Mouse (Mus musculus): ENCODE measurements at regions not wholly inside any gene's neighbourhood (a gene's known extent, or its start where the extent isn't known, plus 50 kb on each side); places are given as distances from the start of the nearest gene placed in this dataset.

DNA sequence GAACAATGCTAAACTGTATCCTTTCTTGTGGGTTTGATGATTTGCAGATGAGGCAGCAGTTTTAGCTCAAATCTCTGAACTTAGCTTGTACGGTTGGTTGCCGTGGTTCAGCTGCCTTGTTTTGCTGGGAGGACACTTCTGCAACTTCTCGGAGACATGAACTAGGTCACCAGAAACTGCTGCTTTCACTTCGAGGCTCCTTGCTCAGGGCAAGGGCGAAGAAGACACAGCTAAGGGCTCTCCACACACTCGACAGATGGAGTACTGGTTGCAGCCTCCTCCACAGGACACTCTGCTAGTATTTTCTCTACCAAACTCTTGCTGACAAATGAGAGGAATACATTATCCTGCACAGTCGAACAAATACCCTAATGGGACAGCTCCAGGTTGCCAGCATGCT, 94.9 kb upstream of the Ado start:
- WGBS (ENCODE audit: insufficient replicate concordance): 24% methylated on average over 7 of the region's 7 CpGs
- no peak for DNase-seq
- no peak overlapping the region for H3K9ac ChIP-seq (replicated peaks)
- no peaks in the 10 kb centered on the region for H3K36me3 ChIP-seq (replicated peaks; ENCODE audit: insufficient read depth, low read length)
- H3K9me3 ChIP-seq (ENCODE audit: low read length): no peaks in the 10 kb centered on the region
- peaks cover 19% of the 10 kb centered on the region for H3K4me1 ChIP-seq (ENCODE audit: insufficient read depth)
- TF ChIP-seq CTCF (IDR thresholded peaks at IDR 0.05; ENCODE audit: low read depth) (no peak), EP300 (IDR thresholded peaks at IDR 0.05; ENCODE audit: low read depth) (no peak)
- no peak for ATAC-seq
- H3K4me3 ChIP-seq (ENCODE audit: low read depth, low read length): no peak overlapping the region
- no peaks in the 10 kb centered on the region for H3K27me3 ChIP-seq (ENCODE audit: insufficient read depth, low read length)
- no peak overlapping the region for H3K4me2 ChIP-seq (ENCODE audit: low read depth, low read length)
- H3K27ac ChIP-seq (ENCODE audit: low read depth): peak overlapping the region; percentile 63; the same call in 1 of the 2 replicates

DNA sequence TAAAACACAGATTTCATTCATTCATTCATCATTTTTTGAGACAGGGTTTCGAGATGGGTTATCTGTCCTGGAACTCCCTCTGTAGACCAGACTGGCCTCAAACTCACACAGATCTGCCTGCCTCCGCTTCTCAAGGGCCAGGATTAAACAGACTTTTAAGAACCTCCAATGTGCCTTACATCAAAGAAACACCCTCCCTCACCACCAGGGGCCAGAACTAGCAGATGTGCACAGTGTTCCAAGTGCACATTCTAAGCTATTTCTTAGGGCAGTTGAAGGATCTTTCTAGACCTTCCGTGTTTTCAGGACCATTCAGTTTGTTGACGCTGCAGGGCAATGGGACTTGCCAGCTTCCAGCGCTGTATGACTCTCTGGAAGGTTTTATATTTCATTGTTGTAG, 88.6 kb upstream of the Ado start:
- no peak for ATAC-seq
- H3K9me3 ChIP-seq (ENCODE audit: low read length): no peaks in the 10 kb centered on the region
- 56% methylated on average over 5 of the region's 5 CpGs for WGBS (ENCODE audit: insufficient replicate concordance)

DNA sequence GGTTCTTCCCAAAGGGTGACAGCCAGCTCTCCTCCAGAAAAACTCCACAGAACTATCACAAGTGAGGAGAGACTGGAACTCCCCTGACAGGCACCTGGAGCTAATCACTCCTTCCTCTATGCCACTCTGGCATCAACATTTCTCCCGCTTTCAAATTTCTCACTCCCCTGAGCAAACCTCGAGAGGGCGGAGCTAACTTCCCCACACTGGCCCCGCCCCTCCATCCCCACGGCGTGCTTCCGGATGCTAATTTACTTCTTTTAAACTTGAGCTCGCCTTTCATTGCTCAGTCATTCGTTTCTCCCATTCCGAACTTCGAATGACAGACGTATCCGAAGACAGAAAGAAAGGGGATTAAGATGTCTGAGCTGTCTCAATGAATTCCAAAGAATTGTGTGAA, 87.8 kb upstream of the Ado start:
- Histone ChIP-seq H3K4me3 (ENCODE audit: low read depth, low read length) (0 out of 2 replicates have a peak overlapping the region, but pooled peaks have one; percentile 5), H3K9ac (replicated peaks) (no peak overlapping the region), H3K27me3 (ENCODE audit: insufficient read depth, low read length) (no peaks in the 10 kb centered on the region), H3K4me1 (ENCODE audit: insufficient read depth) (peaks cover 3% of the 10 kb centered on the region; the same call in 1 of the 2 replicates), H3K4me2 (ENCODE audit: low read depth, low read length) (peak overlapping the region; percentile 57), H3K27ac (ENCODE audit: low read depth) (no peak overlapping the region), H3K9me3 (ENCODE audit: low read length) (no peaks in the 10 kb centered on the region), H3K36me3 (replicated peaks; ENCODE audit: insufficient read depth, low read length) (no peaks in the 10 kb centered on the region)
- no peak for ATAC-seq
- TF ChIP-seq EP300 (IDR thresholded peaks at IDR 0.05; ENCODE audit: low read depth): no peak
- TF ChIP-seq CTCF (IDR thresholded peaks at IDR 0.05; ENCODE audit: low read depth): no peak
- peak; percentile 61 for DNase-seq
- WGBS (ENCODE audit: insufficient replicate concordance): 4% methylated on average over 13 of the region's 13 CpGs

More for the DNA sequence above, 88.6 kb upstream of the Ado start:
- Histone ChIP-seq H3K9ac (replicated peaks) (no peak overlapping the region), H3K27ac (ENCODE audit: low read depth) (no peak overlapping the region), H3K4me1 (ENCODE audit: insufficient read depth) (peaks cover 3% of the 10 kb centered on the region; the same call in 1 of the 2 replicates), H3K4me2 (ENCODE audit: low read depth, low read length) (no peak overlapping the region), H3K36me3 (replicated peaks; ENCODE audit: insufficient read depth, low read length) (no peaks in the 10 kb centered on the region), H3K27me3 (ENCODE audit: insufficient read depth, low read length) (no peaks in the 10 kb centered on the region), H3K4me3 (ENCODE audit: low read depth, low read length) (no peak overlapping the region)
- no peak for TF ChIP-seq EP300 (IDR thresholded peaks at IDR 0.05; ENCODE audit: low read depth)
- TF ChIP-seq CTCF (IDR thresholded peaks at IDR 0.05; ENCODE audit: low read depth): peak; percentile 53
- no peak for DNase-seq

DNA sequence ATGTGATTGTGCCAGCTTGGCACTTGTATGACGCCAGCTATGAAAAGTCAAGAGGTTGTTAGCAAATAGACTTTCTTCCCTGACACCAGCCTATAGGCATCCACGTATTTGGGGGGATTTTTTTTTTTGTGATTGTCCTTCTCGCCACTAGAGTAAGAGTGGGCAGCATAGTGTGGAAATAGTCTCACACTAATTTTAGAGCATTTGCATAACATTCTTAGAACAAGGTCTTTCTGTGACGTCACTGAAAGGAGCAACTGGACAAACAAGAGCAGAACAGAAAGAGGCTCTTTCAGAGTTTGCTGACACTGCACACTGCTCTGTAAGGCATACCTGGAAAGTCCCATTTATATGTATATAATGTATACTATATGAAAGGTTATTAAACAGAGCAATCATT, 86.0 kb upstream of the Ado start:
- Histone ChIP-seq H3K27ac (ENCODE audit: low read depth) (no peak overlapping the region), H3K36me3 (replicated peaks; ENCODE audit: insufficient read depth, low read length) (no peaks in the 10 kb centered on the region), H3K4me2 (ENCODE audit: low read depth, low read length) (no peak overlapping the region), H3K9ac (replicated peaks) (no peak overlapping the region), H3K4me3 (ENCODE audit: low read depth, low read length) (no peak overlapping the region), H3K27me3 (ENCODE audit: insufficient read depth, low read length) (no peaks in the 10 kb centered on the region), H3K9me3 (ENCODE audit: low read length) (no peaks in the 10 kb centered on the region), H3K4me1 (ENCODE audit: insufficient read depth) (peaks cover 3% of the 10 kb centered on the region; the same call in 1 of the 2 replicates)
- 62% methylated on average over 4 of the region's 4 CpGs for WGBS (ENCODE audit: insufficient replicate concordance)
- ATAC-seq (no peak), DNase-seq (no peak)
- TF ChIP-seq EP300 (IDR thresholded peaks at IDR 0.05; ENCODE audit: low read depth) (no peak), CTCF (IDR thresholded peaks at IDR 0.05; ENCODE audit: low read depth) (no peak)

DNA sequence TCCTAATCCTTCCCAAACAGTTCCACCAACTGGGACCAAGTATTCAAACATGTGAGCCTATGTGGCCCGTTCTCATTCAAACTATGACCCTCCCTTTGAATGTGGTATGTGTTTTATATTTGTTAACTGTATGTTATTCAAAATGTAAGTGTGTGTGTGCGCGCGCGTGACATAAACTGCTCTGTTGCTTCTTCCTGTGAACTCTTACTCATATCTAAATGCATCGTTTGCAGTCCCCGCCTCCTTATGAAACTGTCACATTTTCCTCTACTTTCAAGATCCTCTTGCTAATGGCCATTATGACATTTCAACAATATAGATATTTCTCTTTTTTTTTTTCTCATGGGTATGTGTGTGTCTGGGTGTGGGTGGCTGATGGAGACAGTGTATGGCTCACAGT, 84.3 kb upstream of the Ado start:
- H3K4me3 ChIP-seq (ENCODE audit: low read depth, low read length): no peak overlapping the region
- H3K36me3 ChIP-seq (replicated peaks; ENCODE audit: insufficient read depth, low read length): no peaks in the 10 kb centered on the region
- WGBS (ENCODE audit: insufficient replicate concordance): 82% methylated on average over 7 of the region's 7 CpGs
- no peak overlapping the region for H3K9ac ChIP-seq (replicated peaks)
- TF ChIP-seq EP300 (IDR thresholded peaks at IDR 0.05; ENCODE audit: low read depth) (no peak), CTCF (IDR thresholded peaks at IDR 0.05; ENCODE audit: low read depth) (no peak)
- peaks cover 3% of the 10 kb centered on the region; the same call in 1 of the 2 replicates for H3K4me1 ChIP-seq (ENCODE audit: insufficient read depth)
- no peaks in the 10 kb centered on the region for H3K27me3 ChIP-seq (ENCODE audit: insufficient read depth, low read length)
- H3K9me3 ChIP-seq (ENCODE audit: low read length): no peaks in the 10 kb centered on the region
- DNase-seq (no peak), ATAC-seq (no peak)
- H3K27ac ChIP-seq (ENCODE audit: low read depth): no peak overlapping the region
- H3K4me2 ChIP-seq (ENCODE audit: low read depth, low read length): no peak overlapping the region

DNA sequence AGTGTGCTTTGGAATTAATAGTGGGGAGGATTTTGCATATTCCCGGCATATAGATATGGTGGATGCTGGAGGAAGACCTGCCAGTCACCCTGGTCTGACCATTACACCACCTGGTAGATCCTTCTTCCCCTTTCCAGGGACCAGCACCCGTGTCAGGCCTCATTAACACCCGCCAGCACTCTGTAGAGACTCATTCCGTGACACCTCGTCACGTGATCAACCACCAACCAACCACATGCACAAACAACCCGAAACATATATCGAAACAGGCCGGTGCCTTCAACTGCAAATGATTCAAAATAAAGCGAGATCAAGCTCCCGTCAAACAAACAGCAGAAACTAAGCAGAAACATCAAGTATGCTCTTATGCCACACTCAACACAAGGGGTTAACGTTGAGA, 74.6 kb upstream of the Ado start:
- Histone ChIP-seq H3K9ac (replicated peaks) (no peak overlapping the region), H3K36me3 (replicated peaks; ENCODE audit: insufficient read depth, low read length) (no peaks in the 10 kb centered on the region), H3K9me3 (ENCODE audit: low read length) (no peaks in the 10 kb centered on the region), H3K4me2 (ENCODE audit: low read depth, low read length) (no peak overlapping the region), H3K27me3 (ENCODE audit: insufficient read depth, low read length) (no peaks in the 10 kb centered on the region), H3K4me3 (ENCODE audit: low read depth, low read length) (no peak overlapping the region), H3K4me1 (ENCODE audit: insufficient read depth) (no peaks in the 10 kb centered on the region), H3K27ac (ENCODE audit: low read depth) (no peak overlapping the region)
- ATAC-seq (no peak), DNase-seq (no peak)
- no peak for TF ChIP-seq CTCF (IDR thresholded peaks at IDR 0.05; ENCODE audit: low read depth)
- no peak for TF ChIP-seq EP300 (IDR thresholded peaks at IDR 0.05; ENCODE audit: low read depth)
- WGBS (ENCODE audit: insufficient replicate concordance): 77% methylated on average over 12 of the region's 12 CpGs

DNA sequence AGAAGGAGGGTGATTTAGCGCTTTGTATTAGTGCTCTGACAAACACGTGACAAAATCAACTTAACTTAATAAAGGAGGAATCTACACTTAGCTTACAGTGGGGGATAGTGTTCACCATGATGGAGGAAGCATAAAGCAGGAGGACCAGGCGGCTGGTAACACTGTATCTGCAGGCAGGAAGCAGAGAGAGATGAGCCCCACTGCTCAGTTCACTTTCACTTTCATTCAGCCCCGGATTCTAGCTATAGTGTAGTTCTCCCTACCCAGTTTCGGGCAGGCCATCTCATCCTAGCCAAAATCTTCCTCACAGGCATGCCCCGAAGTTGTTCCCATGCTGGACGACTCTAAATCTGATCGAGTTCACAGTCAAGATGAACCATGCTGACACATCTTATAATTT, 71.3 kb upstream of the Ado start:
- DNase-seq (no peak), ATAC-seq (no peak)
- Histone ChIP-seq H3K9ac (replicated peaks) (no peak overlapping the region), H3K4me3 (ENCODE audit: low read depth, low read length) (no peak overlapping the region), H3K36me3 (replicated peaks; ENCODE audit: insufficient read depth, low read length) (no peaks in the 10 kb centered on the region), H3K4me1 (ENCODE audit: insufficient read depth) (no peaks in the 10 kb centered on the region), H3K4me2 (ENCODE audit: low read depth, low read length) (no peak overlapping the region), H3K27ac (ENCODE audit: low read depth) (no peak overlapping the region), H3K9me3 (ENCODE audit: low read length) (no peaks in the 10 kb centered on the region), H3K27me3 (ENCODE audit: insufficient read depth, low read length) (no peaks in the 10 kb centered on the region)
- no peak for TF ChIP-seq EP300 (IDR thresholded peaks at IDR 0.05; ENCODE audit: low read depth)
- TF ChIP-seq CTCF (IDR thresholded peaks at IDR 0.05; ENCODE audit: low read depth): no peak
- 65% methylated on average over 8 of the region's 8 CpGs for WGBS (ENCODE audit: insufficient replicate concordance)
